Mouse (Mus musculus) olfactory bulb, adult 2 months (tissue): ENCODE results near the gene Smarcd3. TPM values are rescaled to one million over a fixed set of nuclear protein-coding genes. Genes with fewer than 3 reads are reported as not detected.

Experiments
- H3K27ac ChIP-seq: fragments of 200-500 bp; 2 replicates; pipeline ENCODE4 v1.5.1; 2012; ENCODE audit warnings: low read depth, low read length; ENCODE audit not compliant: insufficient read depth
- H3K4me1 ChIP-seq: fragments of 200-500 bp; 2 replicates; pipeline ENCODE4 v1.6.1; 2012; ENCODE audit warnings: low read length; ENCODE audit not compliant: control insufficient read depth, insufficient read depth
- H3K4me3 ChIP-seq: fragments of 200-500 bp; 2 replicates; pipeline ENCODE4 v1.5.1; 2012; ENCODE audit warnings: mild to moderate bottlenecking, low read depth, low read length, moderate library complexity; ENCODE audit not compliant: insufficient read depth
- CTCF ChIP-seq: fragments of 200-500 bp; IDR thresholded peaks from 2 replicates; pipeline ENCODE4 v1.5.1; 2012; ENCODE audit warnings: low read depth, mild to moderate bottlenecking, low read length, moderate library complexity; ENCODE audit not compliant: insufficient read depth
- POLR2A ChIP-seq: fragments of 200-500 bp; IDR thresholded peaks from 2 replicates; pipeline ENCODE4 v1.6.1; 2012; ENCODE audit warnings: mild to moderate bottlenecking, low read depth, low read length, moderate library complexity; ENCODE audit not compliant: insufficient read depth
- WGBS: fragments of 180-500 bp; shearing (Covaris S2); methylation state at CpG from one replicate; pipeline ENCODE4 v1.1.7; 2018; 5-methylcytosine and 5-hydroxymethylcytosine counted together
- polyA plus RNA-seq: library from polyadenylated mRNA; stranded (reverse); fragments of >200 nt; gene quantifications from 2 replicates; pipeline ENCODE4 v1.2.4, GENCODE M21; 2012; ENCODE audit warnings: low replicate concordance; ENCODE audit not compliant: missing spikeins, insufficient read depth, insufficient read length

The Smarcd3 gene
- polyA plus RNA-seq, 1 experiment, result not detected

- Histone ChIP-seq H3K27ac (no peak overlapping the region), H3K4me3 (no peak overlapping the region), H3K4me1 (peaks cover 64% of the 10 kb centered on the region)
- 84% methylated on average over 5 of the region's 5 CpGs for WGBS
- no peak for TF ChIP-seq CTCF
Measured at GRCm38 (mm10) chr5:24595261-24595660, 28.9 kb downstream of the Smarcd3 start.

- TF ChIP-seq POLR2A (no peak), CTCF (no peak)
- Histone ChIP-seq H3K4me1 (peaks cover 66% of the 10 kb centered on the region), H3K27ac (no peak overlapping the region), H3K4me3 (no peak overlapping the region)
- WGBS, result 91% methylated on average over 5 of the region's 5 CpGs
Measured at GRCm38 (mm10) chr5:24594346-24594745, 29.9 kb downstream of the Smarcd3 start.

GRCm38 (mm10) chr5:24593928-24594327, 30.3 kb downstream of the Smarcd3 start:
- WGBS, result 64% methylated on average over 10 of the region's 10 CpGs
- TF ChIP-seq CTCF (no peak), POLR2A (no peak)
- Histone ChIP-seq H3K27ac (no peak overlapping the region), H3K4me1 (peaks cover 66% of the 10 kb centered on the region), H3K4me3 (no peak overlapping the region)

GRCm38 (mm10) chr5:24593230-24593629, 31.0 kb downstream of the Smarcd3 start:
- Histone ChIP-seq H3K4me1 (peaks cover 64% of the 10 kb centered on the region), H3K27ac (no peak overlapping the region), H3K4me3 (no peak overlapping the region)
- TF ChIP-seq CTCF (no peak), POLR2A (no peak)
- WGBS, result 78% methylated on average over 10 of the region's 10 CpGs

- TF ChIP-seq CTCF (no peak), POLR2A (no peak)
- peaks cover 65% of the 10 kb centered on the region for H3K4me1 ChIP-seq
- WGBS, result 76% methylated on average over 21 of the region's 21 CpGs
- H3K4me3 ChIP-seq, result no peak overlapping the region
- no peak overlapping the region for H3K27ac ChIP-seq
Measured at GRCm38 (mm10) chr5:24592471-24593160, 31.6 kb downstream of the Smarcd3 start.

GRCm38 (mm10) chr5:24591796-24592470, 32.3 kb downstream of the Smarcd3 start:
- 64% methylated on average over 24 of the region's 24 CpGs for WGBS
- no peak overlapping the region for H3K4me3 ChIP-seq
- peaks cover 65% of the 10 kb centered on the region for H3K4me1 ChIP-seq
- TF ChIP-seq CTCF (no peak), POLR2A (no peak)
- no peak overlapping the region for H3K27ac ChIP-seq

- H3K4me1 ChIP-seq, result peaks cover 58% of the 10 kb centered on the region
- no peak for TF ChIP-seq CTCF
- no peak for TF ChIP-seq POLR2A
- WGBS, result 40% methylated on average over 23 of the region's 23 CpGs
- no peak overlapping the region for H3K27ac ChIP-seq
- H3K4me3 ChIP-seq, result no peak overlapping the region
Measured at GRCm38 (mm10) chr5:24591268-24591721, 32.9 kb downstream of the Smarcd3 start.

GRCm38 (mm10) chr5:24589511-24590500, 34.4 kb downstream of the Smarcd3 start:
- peaks cover 44% of the 10 kb centered on the region for H3K4me1 ChIP-seq
- TF ChIP-seq CTCF, result no peak
- no peak for TF ChIP-seq POLR2A
- WGBS, result 84% methylated on average over 20 of the region's 20 CpGs
- no peak overlapping the region for H3K27ac ChIP-seq
- no peak overlapping the region for H3K4me3 ChIP-seq

GRCm38 (mm10) chr5:24587200-24587577, 37.0 kb downstream of the Smarcd3 start:
- TF ChIP-seq POLR2A, result no peak
- no peak for TF ChIP-seq CTCF
- Histone ChIP-seq H3K4me1 (peaks cover 35% of the 10 kb centered on the region), H3K4me3 (peak overlapping the region; percentile 88), H3K27ac (peak overlapping the region; percentile 90)
- WGBS, result 7% methylated on average over 4 of the region's 4 CpGs
